Mouse (Mus musculus) embryonic stem cell, embryonic (primary cell): ENCODE results near the gene Klf1.

Source experiments
- CTCF ChIA-PET, 4 experiments: fragments of 300-600 bp in 2 of 4; fragments of 350-600 bp in 2 of 4; sonication (Branson Sonifier 250); formaldehyde crosslinking; loops; one replicate each; lab custom pipeline; 2022; ENCODE audit warnings: inconsistent platforms in 2 of 4; lab: Charles Lee
- POLR2A ChIA-PET, 4 experiments: fragments of 300-600 bp in 2 of 4; fragments of 350-600 bp in 2 of 4; sonication (Branson Sonifier 250); formaldehyde crosslinking; loops; one replicate each; lab custom pipeline; 2022; ENCODE audit warnings: antibody characterized with exemption in 4 of 4, inconsistent platforms in 1 of 4; lab: Charles Lee

Gene Klf1

DNA sequence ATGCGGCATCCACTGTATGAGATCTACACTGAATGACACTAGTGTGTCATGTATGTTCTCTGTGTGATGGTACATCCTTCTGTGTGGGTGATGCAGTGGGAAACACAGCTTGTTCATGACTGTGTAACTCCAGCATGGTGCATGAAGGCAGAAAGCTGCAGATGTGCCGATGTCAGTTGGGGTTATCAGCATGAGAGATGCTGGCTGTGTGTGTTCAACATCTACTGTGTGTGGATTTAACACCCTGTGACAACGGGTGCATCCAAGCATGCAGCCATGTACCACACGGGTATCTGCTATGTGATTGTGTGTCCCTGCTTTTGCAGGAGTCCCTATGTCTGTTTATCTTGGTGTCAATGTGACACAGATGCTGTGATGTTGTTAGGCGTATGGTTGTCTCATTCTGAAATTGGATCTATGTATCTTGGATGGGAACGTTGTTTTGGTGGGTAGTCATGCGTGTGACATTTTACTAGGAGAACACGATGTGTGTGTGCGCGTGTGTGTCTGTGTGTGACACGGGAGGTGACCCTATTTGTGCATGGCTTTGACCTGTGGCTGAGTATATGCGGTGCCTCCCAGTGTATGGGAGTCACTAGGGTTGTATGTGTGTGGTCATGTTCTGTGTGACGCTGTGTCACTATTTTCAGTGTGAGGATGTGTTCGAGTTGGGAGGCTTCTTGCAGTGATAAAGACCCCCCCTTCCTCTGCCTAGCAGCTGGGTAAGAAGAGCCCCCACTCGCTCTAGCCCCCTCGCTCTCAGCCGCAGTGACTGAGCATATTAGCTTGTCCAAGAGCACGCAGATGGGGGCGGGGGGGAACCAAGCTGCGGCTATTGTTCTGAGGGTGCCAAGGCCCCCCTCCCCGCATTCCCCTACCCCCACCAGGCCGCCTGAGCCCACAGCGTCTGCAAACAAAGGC is 34.6 kb downstream of the Klf1 start:
- ChIA-PET CTCF (interaction anchor here (0.7 to 2.3 kb wide), 12 partner anchors 8 to 206 kb away, joined by 3 to 11 read pairs (median 3); partner anchors contain the start of gene Dnase2a (in 1 of the 4)), POLR2A (interaction anchor here (0.5 to 4.5 kb wide), 24 partner anchors 8 to 687 kb away, joined by 3 to 25 read pairs (median 4); partner anchors contain the start of genes Calr (in 1 of the 4) and Tnpo2 (in 1 of the 4))

DNA sequence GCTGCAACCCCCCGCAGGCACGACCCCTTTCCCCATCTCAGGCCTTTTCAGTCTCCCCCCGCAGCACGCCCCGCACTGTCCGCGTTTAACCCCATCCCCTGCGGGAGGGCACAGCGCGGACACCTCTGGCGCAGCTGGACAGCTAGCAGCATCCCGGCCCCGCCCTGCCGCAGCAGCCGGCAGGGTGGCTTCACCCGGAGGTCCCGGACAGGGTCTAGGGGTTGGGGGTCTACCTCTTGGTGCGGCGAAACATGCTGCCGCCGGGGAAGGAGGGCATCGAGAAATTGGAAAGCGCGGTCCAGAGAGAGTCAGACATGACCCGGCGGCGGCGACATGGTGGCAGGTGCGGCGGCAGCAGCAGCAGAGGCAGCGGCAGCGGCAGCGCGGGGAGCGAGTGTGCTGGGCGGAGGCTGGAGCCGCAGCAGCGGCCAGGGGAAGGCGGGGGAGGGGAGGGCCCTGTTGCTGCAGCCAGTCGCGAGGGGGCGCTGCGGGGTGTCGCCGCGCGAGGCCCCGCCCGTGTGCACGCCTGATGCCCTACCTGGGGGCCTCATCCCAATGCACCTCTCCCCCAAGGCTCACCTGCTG is 35.3 kb downstream of the Klf1 start, which contains the start of gene Mast1:
Gene Mast1, minus strand, starts transcription at position 398 of the 585 bp plus-strand sequence.
- CTCF ChIA-PET = interaction anchor here in 3 of 4 experiments (0.6 to 2.3 kb wide), 18 partner anchors 8 to 276 kb away, joined by 3 to 13 read pairs (median 4); partner anchors contain the start of gene Dnase2a (in 1 of the 3)
- POLR2A ChIA-PET = interaction anchor here (0.6 to 4.5 kb wide), 20 partner anchors 9 to 688 kb away, joined by 3 to 19 read pairs (median 5); partner anchors contain the start of genes Calr (in 2 of the 4), Dhps (in 1 of the 4), Dnase2a (in 1 of the 4) and Klf1 (in 1 of the 4)

DNA sequence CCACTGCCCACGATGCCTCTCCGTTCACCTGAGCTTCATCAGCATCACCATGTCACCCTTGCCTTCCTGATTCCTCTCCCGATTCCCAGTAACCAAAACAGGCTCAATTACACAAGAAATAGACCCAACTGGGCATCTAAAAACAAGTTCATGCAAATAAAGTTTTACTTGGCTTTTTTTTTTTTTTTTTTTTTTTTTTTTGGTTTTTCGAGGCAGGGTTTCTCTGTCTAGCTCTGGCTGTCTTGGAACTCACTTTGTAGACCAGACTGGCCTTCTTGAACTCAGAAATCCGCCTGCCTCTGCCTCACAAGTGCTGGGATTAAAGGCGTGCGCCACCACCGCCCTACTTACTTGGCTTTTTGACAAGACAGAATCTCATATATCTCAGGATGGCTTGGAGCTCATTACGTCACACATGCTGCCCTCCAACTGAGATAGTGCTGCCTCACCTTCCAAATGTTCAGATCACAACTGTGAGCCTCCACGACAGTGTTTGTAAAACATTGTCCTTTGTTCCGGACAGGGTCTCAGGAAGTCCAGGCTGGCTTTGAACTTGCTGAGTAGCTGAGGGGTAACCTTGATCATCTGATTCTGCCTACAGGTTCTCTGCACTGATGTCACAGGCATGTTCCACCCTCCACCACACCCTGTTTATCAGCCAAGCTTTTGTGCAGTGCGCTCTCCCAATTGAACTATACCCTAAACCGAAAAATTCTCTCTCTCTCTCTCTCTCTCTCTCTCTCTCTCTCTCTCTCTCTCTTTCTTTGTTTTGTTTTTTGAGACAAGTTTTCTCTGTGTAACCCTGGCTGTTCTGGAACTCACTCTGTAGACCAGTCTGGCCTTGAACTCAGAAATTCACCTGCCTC is 36.1 kb downstream of the Klf1 start:
- ChIA-PET POLR2A (interaction anchor here (0.6 to 4.5 kb wide), 32 partner anchors 8 to 1577 kb away, joined by 3 to 19 read pairs (median 4); partner anchors contain the start of genes Dhps (in 2 of the 4), Calr (in 1 of the 4), Dnase2a (in 1 of the 4) and Klf1 (in 1 of the 4)), CTCF (interaction anchor here (0.6 to 2.3 kb wide), 21 partner anchors 9 to 848 kb away, joined by 3 to 13 read pairs (median 4); partner anchors contain the start of gene Dnase2a (in 1 of the 4))

GRCm38 (mm10) chr8:84943699-84944098 is 42.0 kb downstream of the Klf1 start:
- POLR2A ChIA-PET = interaction anchor here in 3 of 4 experiments (0.6 to 3.0 kb wide), 34 partner anchors 8 to 134 kb away, joined by 3 to 23 read pairs (median 5); partner anchors contain the start of genes Asna1 (in 1 of the 3), Calr (in 1 of the 3), Dhps (in 1 of the 3) and Farsa (in 1 of the 3)

GRCm38 (mm10) chr8:84944478-84945160 is 42.9 kb downstream of the Klf1 start:
- ChIA-PET CTCF (interaction anchor here (0.5 to 2.1 kb wide), 37 partner anchors 8 to 743 kb away, joined by 3 to 23 read pairs (median 3); partner anchors contain the start of genes Dnase2a (in 1 of the 4), Gcdh (in 1 of the 4) and Hook2 (in 1 of the 4)), POLR2A (interaction anchor here (0.5 to 3.0 kb wide), 51 partner anchors 8 to 1281 kb away, joined by 3 to 23 read pairs (median 4); partner anchors contain the start of genes Syce2 (in 2 of the 4), Tnpo2 (in 2 of the 4), Asna1 (in 1 of the 4) and Best2 (in 1 of the 4))

More at GRCm38 (mm10) chr8:84943699-84944098, 42.0 kb downstream of the Klf1 start:
- CTCF ChIA-PET = interaction anchor here (0.7 to 2.1 kb wide), 21 partner anchors 9 to 350 kb away, joined by 3 to 23 read pairs (median 3); partner anchors contain the start of genes Dnase2a (in 1 of the 4) and Hook2 (in 1 of the 4)

DNA sequence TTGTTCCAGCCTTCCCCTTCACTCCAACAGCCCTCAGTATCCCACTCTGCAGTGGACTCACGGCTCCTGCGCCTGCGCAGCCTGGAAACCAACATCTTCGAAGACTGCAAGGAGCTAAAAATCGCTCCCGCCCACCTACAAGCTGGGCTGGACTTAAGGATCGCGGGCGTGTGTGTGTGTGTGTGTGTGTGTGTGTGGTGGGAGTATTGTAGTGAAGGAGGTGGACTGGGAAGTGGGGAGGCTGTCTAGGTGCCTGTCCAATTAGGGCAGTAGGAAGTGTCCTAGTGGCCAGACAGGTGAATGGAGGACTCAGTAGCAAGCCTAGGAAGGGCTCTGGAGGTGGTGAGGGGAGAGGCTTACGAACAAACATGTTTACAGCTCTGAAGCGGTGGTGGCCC is 43.5 kb downstream of the Klf1 start:
- ChIA-PET POLR2A (interaction anchor here (0.5 to 3.0 kb wide), 36 partner anchors 8 to 1281 kb away, joined by 3 to 23 read pairs (median 4); partner anchors contain the start of genes Asna1 (in 1 of the 4), Best2 (in 1 of the 4), Calr (in 1 of the 4) and Dhps (in 1 of the 4)), CTCF (interaction anchor here (0.5 to 2.1 kb wide), 22 partner anchors 8 to 744 kb away, joined by 3 to 23 read pairs (median 5); partner anchors contain the start of genes Gcdh (in 1 of the 4) and Hook2 (in 1 of the 4))

DNA sequence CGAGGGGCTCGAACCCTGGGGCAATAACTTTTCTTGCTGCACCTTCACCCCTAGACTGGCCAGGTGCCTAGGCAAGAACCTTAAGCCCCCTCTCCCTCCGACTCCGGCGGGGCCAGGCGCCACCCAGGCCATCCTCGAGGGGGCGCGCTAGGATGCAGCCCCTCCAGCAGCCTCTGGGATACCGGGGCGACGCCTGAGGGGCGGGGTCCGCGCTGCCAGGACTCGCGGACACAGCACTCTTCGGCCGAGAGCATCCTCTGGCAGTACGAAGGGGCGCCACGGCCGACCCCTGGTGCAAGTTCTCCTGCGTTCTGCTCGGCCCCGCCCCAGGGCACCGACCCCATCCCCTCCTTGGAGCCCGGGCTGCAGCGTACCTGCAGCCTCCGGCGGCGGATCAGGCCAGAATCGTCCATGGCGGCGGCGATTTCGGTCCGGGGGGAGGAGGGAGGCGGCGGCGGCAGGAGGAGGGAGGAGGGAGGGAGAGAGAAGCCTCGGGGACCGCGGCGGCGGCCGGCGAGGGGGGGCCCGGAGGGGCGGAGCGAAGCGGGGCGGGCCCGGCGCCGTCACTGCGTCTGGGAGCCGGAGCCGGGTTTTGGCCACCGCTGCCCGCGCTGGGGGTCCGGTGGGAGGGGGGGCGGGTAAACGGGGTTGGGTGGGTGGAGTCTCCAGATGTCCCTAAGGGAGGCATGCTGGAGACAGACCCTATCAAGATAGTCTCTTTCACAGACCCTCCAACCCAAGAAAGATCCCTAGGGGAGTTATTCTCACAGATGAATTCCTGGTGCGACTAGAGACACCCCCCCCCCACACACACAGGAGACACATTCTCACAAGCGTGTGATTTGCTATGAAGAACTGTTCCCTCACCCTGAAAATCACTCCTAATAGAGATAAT is 44.2 kb downstream of the Klf1 start:
- ChIA-PET CTCF (interaction anchor here (0.9 to 2.0 kb wide), 11 partner anchors 10 to 237 kb away, joined by 3 to 23 read pairs (median 7); partner anchors contain the start of gene Hook2 (in 1 of the 4)), POLR2A (interaction anchor here in 3 of 4 experiments (0.6 to 3.0 kb wide), 19 partner anchors 8 to 283 kb away, joined by 3 to 23 read pairs (median 8); partner anchors contain the start of genes Asna1 (in 1 of the 3), Best2 (in 1 of the 3), Calr (in 1 of the 3) and Dhps (in 1 of the 3))

GRCm38 (mm10) chr8:84946528-84947240 is 45.0 kb downstream of the Klf1 start, which contains the start of gene Rtbdn:
Gene Rtbdn (plus strand): TSS chr8:84946991.
- CTCF ChIA-PET = interaction anchor here in 1 of 4 experiments (0.7 to 1.0 kb wide), 3 partner anchors 16 to 287 kb away, joined by 3 read pairs; no protein-coding TSS in a partner anchor
- POLR2A ChIA-PET = interaction anchor here in 2 of 4 experiments (0.9 to 1.0 kb wide), 3 partner anchors 31 to 44 kb away, joined by 3 read pairs; no protein-coding TSS in a partner anchor

DNA sequence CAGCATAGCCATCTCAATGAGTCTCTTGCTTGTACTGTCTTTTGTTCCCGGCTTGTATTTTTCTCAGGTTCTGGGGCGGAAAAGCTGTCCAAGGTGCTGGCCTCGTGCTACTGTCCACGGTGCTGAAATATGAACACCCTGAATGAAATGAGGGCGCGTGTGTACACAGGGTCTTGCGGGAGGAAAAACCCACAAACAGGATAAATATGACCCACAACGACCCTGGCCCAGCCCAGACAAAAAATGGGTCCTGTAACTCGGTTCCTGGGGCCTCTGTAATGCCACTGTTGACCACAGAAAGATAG is 45.5 kb downstream of the Klf1 start:
- CTCF ChIA-PET = interaction anchor here in 1 of 4 experiments (0.7 to 1.0 kb wide), 3 partner anchors 17 to 287 kb away, joined by 3 read pairs; no protein-coding TSS in a partner anchor
- POLR2A ChIA-PET = interaction anchor here in 2 of 4 experiments (0.9 to 1.5 kb wide), 4 partner anchors 19 to 44 kb away, joined by 3 to 4 read pairs (median 3); no protein-coding TSS in a partner anchor

DNA sequence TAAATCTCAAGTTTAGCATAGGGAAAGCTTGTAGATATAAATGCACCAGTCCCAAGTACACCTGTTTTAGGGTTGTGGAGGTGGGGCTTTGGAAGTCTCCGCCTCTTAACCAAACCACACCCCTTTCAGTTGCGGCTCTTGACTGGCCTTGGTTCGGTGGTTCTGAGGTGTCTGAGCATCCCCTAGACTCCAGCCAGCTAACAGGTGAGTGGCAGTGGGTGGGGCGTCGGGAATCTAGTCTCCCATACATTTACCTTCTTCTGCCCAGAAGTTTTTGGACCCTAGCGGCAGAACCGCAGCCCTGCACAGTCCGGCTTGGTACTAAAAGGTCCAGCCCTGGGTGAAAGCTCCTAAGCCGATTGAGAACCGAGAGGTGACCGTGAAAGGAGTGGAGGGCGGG is 48.0 kb downstream of the Klf1 start:
- ChIA-PET CTCF (interaction anchor here (0.9 to 1.3 kb wide), 5 partner anchors 12 to 58 kb away, joined by 3 to 4 read pairs (median 3); partner anchors contain the start of gene Mast1 (in 1 of the 4)), POLR2A (interaction anchor here in 2 of 4 experiments (0.6 to 6.6 kb wide), 6 partner anchors 16 to 48 kb away, joined by 3 to 30 read pairs (median 4); partner anchors contain the start of genes Gm49661 (in 1 of the 2), Junb (in 1 of the 2), Prdx2 (in 1 of the 2) and Rnaseh2a (in 1 of the 2))

GRCm38 (mm10) chr8:84952612-84953255 is 51.0 kb downstream of the Klf1 start:
- ChIA-PET CTCF (interaction anchor here (0.5 to 2.4 kb wide), 24 partner anchors 8 to 227 kb away, joined by 3 to 18 read pairs (median 4); partner anchors contain the start of genes Dnase2a (in 1 of the 4) and Gcdh (in 1 of the 4)), POLR2A (interaction anchor here (0.5 to 6.6 kb wide), 51 partner anchors 8 to 294 kb away, joined by 3 to 30 read pairs (median 5); partner anchors contain the start of genes Dnase2a (in 2 of the 4), Hook2 (in 2 of the 4), Junb (in 2 of the 4) and Calr (in 1 of the 4))
